In the genomic region with DNA sequence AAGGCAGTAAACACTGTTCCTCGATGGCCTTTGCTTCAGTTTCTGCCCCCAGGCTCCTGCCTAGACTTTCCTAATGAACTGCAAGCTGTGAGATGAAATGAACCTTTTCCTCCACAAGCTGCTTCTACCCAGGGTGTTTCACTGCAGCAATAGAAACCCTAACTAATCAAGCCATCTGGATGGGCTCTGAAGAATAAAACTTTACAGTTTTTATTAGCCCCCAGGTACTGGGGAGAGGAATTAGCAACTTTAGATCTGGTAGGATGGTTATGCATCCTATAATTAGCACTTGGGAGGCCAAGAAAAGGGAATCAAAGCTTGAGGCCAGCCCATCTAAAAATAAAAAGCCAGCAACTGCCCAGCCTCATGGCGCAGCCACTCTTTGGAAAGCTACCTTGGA, we compare ENCODE assay signal across 22 mouse cellular contexts. TPM values are rescaled to one million over a fixed set of nuclear protein-coding genes. Genes with fewer than 3 reads are reported as not detected.
DNase-seq lines count a peak whose midpoint lies in the region; ATAC-seq lines count a peak whose summit lies in the region.
"Had no signal": no experiment of that assay in that cellular context is flagged by ENCODE, and none has a peak within 500 bp of the region (broad histone marks: within the 10 kb centered on the region; RNA-seq: fewer than 3 reads in every experiment).

No protein-coding gene starts in this region.

- no peak overlapping the region for H3K9ac ChIP-seq in heart, embryonic 13.5 days
- no peak overlapping the region for H3K9ac ChIP-seq in limb, embryonic 11.5 days (ENCODE audit: low read length)
- H3K9ac ChIP-seq: forebrain, embryonic 13.5 days; forebrain, postnatal 0 days; hindbrain, embryonic 15.5 days had no signal

- no peak overlapping the region for H3K4me3 ChIP-seq in heart, embryonic 13.5 days
- H3K4me3 ChIP-seq in limb, embryonic 11.5 days (ENCODE audit: low read depth, low read length) = no peak overlapping the region
- no peak overlapping the region for H3K4me3 ChIP-seq in limb, embryonic 10.5 days
- H3K4me3 ChIP-seq: embryonic facial prominence, embryonic 10.5 days; forebrain, embryonic 13.5 days; gastrocnemius, adult 2 months; hindbrain, embryonic 10.5 days; hindbrain, embryonic 15.5 days had no signal

- no peaks in the 10 kb centered on the region for H3K27me3 ChIP-seq in heart, embryonic 13.5 days (replicated peaks)
- no peaks in the 10 kb centered on the region for H3K27me3 ChIP-seq in limb, embryonic 11.5 days (ENCODE audit: control insufficient read depth, insufficient read depth, low read length)
- no peaks in the 10 kb centered on the region for H3K27me3 ChIP-seq in limb, embryonic 10.5 days (ENCODE audit: low read depth, poor library complexity, severe bottlenecking)
- H3K27me3 ChIP-seq: forebrain, embryonic 13.5 days; hindbrain, embryonic 15.5 days had no signal

- 62% methylated on average over 2 of the region's 2 CpGs for WGBS in heart, embryonic 13.5 days
- WGBS in limb, embryonic 11.5 days = 29% methylated on average over 2 of the region's 2 CpGs
- WGBS in limb, embryonic 10.5 days = 62% methylated on average over 2 of the region's 2 CpGs

- no peak overlapping the region for H3K4me2 ChIP-seq in heart, embryonic 13.5 days
- H3K4me2 ChIP-seq in limb, embryonic 11.5 days (ENCODE audit: low read depth, severe bottlenecking) = no peak overlapping the region
- H3K4me2 ChIP-seq: forebrain, embryonic 13.5 days; heart, embryonic 11.5 days; hindbrain, embryonic 15.5 days had no signal

- no peaks in the 10 kb centered on the region for H3K36me3 ChIP-seq in heart, embryonic 13.5 days
- no peaks in the 10 kb centered on the region for H3K36me3 ChIP-seq in limb, embryonic 11.5 days (ENCODE audit: control insufficient read depth, insufficient read depth, low read length)
- no peaks in the 10 kb centered on the region for H3K36me3 ChIP-seq in limb, embryonic 10.5 days
- H3K36me3 ChIP-seq: embryonic facial prominence, embryonic 10.5 days; G1E; hindbrain, embryonic 10.5 days; hindbrain, embryonic 15.5 days had no signal

- ATAC-seq in heart, embryonic 13.5 days (ENCODE audit: extremely low read depth, insufficient number of reproducible peaks, low FRiP score, low TSS enrichment) = no peak
- no peak for ATAC-seq in limb, embryonic 11.5 days (ENCODE audit: insufficient number of reproducible peaks, low FRiP score, low TSS enrichment, low read depth)
- ATAC-seq: forebrain, embryonic 13.5 days; forebrain, postnatal 0 days had no signal

- H3K9me3 ChIP-seq in heart, embryonic 13.5 days = peaks cover 3% of the 10 kb centered on the region; the same call in 1 of the 2 replicates
- H3K9me3 ChIP-seq in limb, embryonic 11.5 days (ENCODE audit: control insufficient read depth, low read length) = no peaks in the 10 kb centered on the region
- no peaks in the 10 kb centered on the region for H3K9me3 ChIP-seq in limb, embryonic 10.5 days (replicated peaks)
- H3K9me3 ChIP-seq: embryonic facial prominence, embryonic 10.5 days; forebrain, embryonic 13.5 days; hindbrain, embryonic 15.5 days had no signal

- H3K27ac ChIP-seq in heart, embryonic 13.5 days (replicated peaks) = peak overlapping the region; percentile 42; the same call in 1 of the 2 replicates
- H3K27ac ChIP-seq in limb, embryonic 11.5 days (replicated peaks; ENCODE audit: low read depth, low read length) = no peak overlapping the region
- H3K27ac ChIP-seq in limb, embryonic 10.5 days = no peak overlapping the region
- H3K27ac ChIP-seq: embryonic facial prominence, embryonic 10.5 days; forebrain, embryonic 13.5 days; gastrocnemius, adult 2 months; hindbrain, embryonic 10.5 days; hindbrain, embryonic 15.5 days had no signal

- intact Hi-C loops in heart, postnatal 10 days (cut with DNase I) = no loop called here

- no peak for DNase-seq in heart, postnatal 10 days
- DNase-seq in limb, embryonic 11.5 days (ENCODE audit: low spot score) = peak; percentile 47
- DNase-seq in limb, embryonic 10.5 days (ENCODE audit: low spot score) = no peak
- peak; percentile 76 for DNase-seq in forelimb bud, embryonic 11.5 days (ENCODE audit: low read depth, low spot score)
- DNase-seq in right cerebral cortex, postnatal 36 days (ENCODE audit: low spot score in 2 of 2) = no peak
- DNase-seq: adrenal gland, adult 8-10 months; adrenal gland, postnatal 36 days; cerebellum, adult 2 months; cerebellum, postnatal 10 days; forebrain, postnatal 0 days; gastrocnemius, adult 2 months; gastrocnemius, postnatal 25 days had no signal

- peaks cover 9% of the 10 kb centered on the region for H3K4me1 ChIP-seq in heart, embryonic 13.5 days
- no peaks in the 10 kb centered on the region for H3K4me1 ChIP-seq in limb, embryonic 11.5 days (ENCODE audit: control insufficient read depth, insufficient read depth, low read length)
- H3K4me1 ChIP-seq in limb, embryonic 10.5 days = peaks cover 43% of the 10 kb centered on the region
- H3K4me1 ChIP-seq: forebrain, embryonic 13.5 days; hindbrain, embryonic 15.5 days had no signal

RNA-seq across cellular contexts. Expression of a gene that starts 15.5 kb away (rescaled TPM):
- polyA plus RNA-seq in heart, embryonic 13.5 days (2015; fragmentation: Nextera tagmentation; extraction: Ambion mirVana) = 16.1 and 20.3 TPM in 2 replicates
- 10 to 100 TPM; 34.0 to 35.4 TPM for total RNA-seq in heart, postnatal 10 days (2021)
- polyA plus RNA-seq in limb, embryonic 11.5 days (2014; fragmentation: Nextera tagmentation; extraction: Ambion mirVana) = 28.0 and 30.0 TPM in 2 replicates
- 26.4 and 26.8 TPM in 2 replicates for polyA plus RNA-seq in limb, embryonic 10.5 days (2016; fragmentation: Nextera tagmentation; extraction: Ambion mirVana)

RNA-seq across cellular contexts. Expression of a gene that starts 39.3 kb away (rescaled TPM):
- 17.6 and 18.0 TPM in 2 replicates for polyA plus RNA-seq in heart, embryonic 13.5 days (2015; fragmentation: Nextera tagmentation; extraction: Ambion mirVana)
- total RNA-seq in heart, postnatal 10 days (2021) = 10 to 100 TPM; 16.1 to 18.5 TPM
- 25.0 and 27.9 TPM in 2 replicates for polyA plus RNA-seq in limb, embryonic 11.5 days (2014; fragmentation: Nextera tagmentation; extraction: Ambion mirVana)
- 30.5 and 34.7 TPM in 2 replicates for polyA plus RNA-seq in limb, embryonic 10.5 days (2016; fragmentation: Nextera tagmentation; extraction: Ambion mirVana)

RNA-seq across cellular contexts. Expression of a gene that starts 45.3 kb away (rescaled TPM):
- 0.17 and 0.20 TPM in 2 replicates for polyA plus RNA-seq in heart, embryonic 13.5 days (2015; fragmentation: Nextera tagmentation; extraction: Ambion mirVana)
- 1 to 10 TPM; 7.9 to 9.6 TPM for total RNA-seq in heart, postnatal 10 days (2021)
- not detected in 2 replicates for polyA plus RNA-seq in limb, embryonic 11.5 days (2014; fragmentation: Nextera tagmentation; extraction: Ambion mirVana)
- not detected in 2 replicates for polyA plus RNA-seq in limb, embryonic 10.5 days (2016; fragmentation: Nextera tagmentation; extraction: Ambion mirVana)
- total RNA-seq: adrenal gland, adult 8-10 months; forebrain, postnatal 0 days; G1E; granulocyte monocyte progenitor cell, adult 5-6 weeks had no signal
- polyA plus RNA-seq: embryonic facial prominence, embryonic 10.5 days; embryonic facial prominence, embryonic 14.5 days; forebrain, embryonic 13.5 days; forebrain, postnatal 0 days; G1E; heart, embryonic 11.5 days; hindbrain, embryonic 15.5 days; intestine, embryonic 14.5 days had no signal

Comparison
In these comparisons a context has a peak if more than half of its experiments do, and no peak if none do; other contexts are left out.
1. DNase-seq: peak in limb, embryonic 11.5 days (single experiment) and forelimb bud, embryonic 11.5 days (single experiment); none in heart, postnatal 10 days (0 of 2), limb, embryonic 10.5 days (single experiment) and right cerebral cortex, postnatal 36 days (0 of 2).